Comparison of ENCODE assay signal across 11 mouse cellular contexts in the genomic region with DNA sequence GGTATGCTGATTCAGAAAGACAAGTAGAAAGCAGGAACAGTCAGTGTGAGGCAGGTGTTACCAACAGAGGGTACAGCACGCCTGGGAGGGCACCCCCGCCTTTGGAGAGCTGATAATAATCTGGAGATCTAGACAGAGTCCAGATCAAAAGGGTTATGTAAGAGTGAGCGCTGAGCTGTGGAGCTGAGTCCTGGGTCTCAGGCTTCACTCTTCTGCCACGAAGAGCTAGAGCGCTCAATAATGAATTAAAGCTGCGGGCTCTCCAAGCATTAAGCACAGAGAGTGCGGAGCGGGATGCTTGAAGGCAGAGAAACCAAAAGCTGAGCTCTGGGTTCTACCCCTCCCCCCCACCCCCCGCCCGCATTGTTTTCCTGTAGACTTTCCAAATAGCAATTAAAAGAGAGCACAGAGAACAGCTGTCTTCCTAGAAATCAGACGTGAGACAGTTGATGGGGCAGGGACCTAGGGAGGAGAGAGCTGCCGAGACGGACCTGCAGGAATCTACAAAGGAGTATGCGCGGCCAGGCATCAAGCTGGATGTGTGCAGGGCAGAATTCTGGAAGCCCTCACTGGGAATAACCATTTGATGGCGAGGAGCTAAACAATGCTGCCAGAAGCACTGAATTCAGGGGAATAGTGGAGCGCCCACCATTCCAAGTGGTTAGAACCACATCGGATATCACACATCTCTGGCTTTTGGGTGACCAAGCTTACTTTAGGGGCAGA. TPM values are rescaled to one million over a fixed set of nuclear protein-coding genes. Genes with fewer than 3 reads are reported as not detected.
A peak's percentile ranks its signal among the peaks of the same experiment; 100 is the strongest.
DNase-seq lines count a peak whose midpoint lies in the region; ATAC-seq and TF ChIP-seq lines count a peak whose summit lies in the region.
"Had no signal": no experiment of that assay in that cellular context is flagged by ENCODE, and none has a peak within 500 bp of the region (broad histone marks: within the 10 kb centered on the region; RNA-seq: fewer than 3 reads in every experiment).

No protein-coding gene starts in this region.

- no peak overlapping the region for H3K4me2 ChIP-seq in lung, postnatal 0 days (replicated peaks; ENCODE audit: low read depth, low read length)
- peak overlapping the region; percentile 30 for H3K4me2 ChIP-seq in forebrain, embryonic 16.5 days (ENCODE audit: low read length)
- no peak overlapping the region for H3K4me2 ChIP-seq in neural tube, embryonic 14.5 days (ENCODE audit: low read depth, low read length)
- H3K4me2 ChIP-seq: heart, embryonic 12.5 days had no signal

- DNase-seq in lung, postnatal 0 days (ENCODE audit: low spot score): peak; percentile 20
- no peak for DNase-seq in lung, postnatal 14 days
- peak; percentile 57 for DNase-seq in kidney, adult 2 months
- DNase-seq in thymus, postnatal 10 days (ENCODE audit: low spot score in 2 of 2): no peak
- DNase-seq in urinary bladder, postnatal 25 days (ENCODE audit: low spot score): no peak
- DNase-seq: adrenal gland, postnatal 25 days; thymus, adult 18-20 months had no signal

- H3K9ac ChIP-seq in lung, postnatal 0 days (replicated peaks; ENCODE audit: low read depth): no peak overlapping the region
- 0 out of 2 replicates have a peak overlapping the region, but pooled peaks have one; percentile 11 for H3K9ac ChIP-seq in forebrain, embryonic 16.5 days (replicated peaks; ENCODE audit: low read depth, low read length)
- H3K9ac ChIP-seq in neural tube, embryonic 14.5 days (replicated peaks; ENCODE audit: low read depth, low read length): no peak overlapping the region
- H3K9ac ChIP-seq: heart, embryonic 12.5 days had no signal

- no peaks in the 10 kb centered on the region for H3K27me3 ChIP-seq in lung, postnatal 0 days (replicated peaks; ENCODE audit: insufficient read depth, low read length)
- no peaks in the 10 kb centered on the region for H3K27me3 ChIP-seq in forebrain, embryonic 16.5 days (replicated peaks; ENCODE audit: control insufficient read depth, insufficient read depth, low read length)
- H3K27me3 ChIP-seq in kidney, adult 2 months (replicated peaks; ENCODE audit: control insufficient read depth, insufficient read depth, low read length): no peaks in the 10 kb centered on the region
- no peaks in the 10 kb centered on the region for H3K27me3 ChIP-seq in neural tube, embryonic 14.5 days (ENCODE audit: control insufficient read depth, insufficient read depth, low read length)
- H3K27me3 ChIP-seq: heart, embryonic 12.5 days had no signal

- no peak for TF ChIP-seq CTCF in lung, postnatal 0 days (IDR thresholded peaks at IDR 0.05)
- no peak for TF ChIP-seq CTCF in kidney, adult 2 months (conservative IDR thresholded peaks at IDR 0.05; ENCODE audit: insufficient read depth, insufficient read length, low read depth, low read length)

- H3K4me3 ChIP-seq in lung, postnatal 0 days (ENCODE audit: low read depth, low read length): no peak overlapping the region
- H3K4me3 ChIP-seq in forebrain, embryonic 16.5 days (replicated peaks; ENCODE audit: low read length): no peak overlapping the region
- no peak overlapping the region for H3K4me3 ChIP-seq in kidney, adult 2 months (ENCODE audit: insufficient read depth, low read depth, low read length)
- H3K4me3 ChIP-seq in neural tube, embryonic 14.5 days (ENCODE audit: low read depth, low read length): no peak overlapping the region
- H3K4me3 ChIP-seq: heart, embryonic 12.5 days had no signal

- no peak for TF ChIP-seq EP300 in lung, postnatal 0 days (IDR thresholded peaks at IDR 0.05)

- peaks cover 3% of the 10 kb centered on the region; the same call in 1 of the 2 replicates for H3K36me3 ChIP-seq in lung, postnatal 0 days (ENCODE audit: insufficient read depth, low read length)
- peaks cover 1% of the 10 kb centered on the region; the same call in 1 of the 2 replicates for H3K36me3 ChIP-seq in forebrain, embryonic 16.5 days (ENCODE audit: control insufficient read depth, insufficient read depth)
- no peaks in the 10 kb centered on the region for H3K36me3 ChIP-seq in kidney, adult 2 months (ENCODE audit: control insufficient read depth, insufficient read depth, low read length)
- peaks cover 4% of the 10 kb centered on the region; the same call in 1 of the 2 replicates for H3K36me3 ChIP-seq in neural tube, embryonic 14.5 days (ENCODE audit: control insufficient read depth, insufficient read depth, low read length)

- no peaks in the 10 kb centered on the region for H3K9me3 ChIP-seq in lung, postnatal 0 days (ENCODE audit: low read length)
- no peaks in the 10 kb centered on the region for H3K9me3 ChIP-seq in forebrain, embryonic 16.5 days (ENCODE audit: control insufficient read depth, low read length)
- no peaks in the 10 kb centered on the region for H3K9me3 ChIP-seq in neural tube, embryonic 14.5 days (ENCODE audit: control insufficient read depth, low read length)
- H3K9me3 ChIP-seq: heart, embryonic 12.5 days had no signal

- WGBS in lung, postnatal 0 days: 60% methylated on average over 18 of the region's 18 CpGs
- 22% methylated on average over 18 of the region's 18 CpGs for WGBS in forebrain, embryonic 16.5 days
- WGBS in kidney, adult 2 months: 35% methylated on average over 18 of the region's 18 CpGs
- WGBS in neural tube, embryonic 14.5 days: 29% methylated on average over 18 of the region's 18 CpGs

- no peak for TF ChIP-seq POLR2A in kidney, adult 2 months (IDR thresholded peaks at IDR 0.05; ENCODE audit: low read depth, low read length)

- H3K4me1 ChIP-seq in lung, postnatal 0 days (ENCODE audit: insufficient read depth, low read depth, low read length): no peaks in the 10 kb centered on the region
- peaks cover 10% of the 10 kb centered on the region for H3K4me1 ChIP-seq in forebrain, embryonic 16.5 days (replicated peaks; ENCODE audit: control insufficient read depth, insufficient read depth, low read length)
- peaks cover 9% of the 10 kb centered on the region for H3K4me1 ChIP-seq in kidney, adult 2 months (ENCODE audit: control insufficient read depth, insufficient read depth, low read length)
- H3K4me1 ChIP-seq in neural tube, embryonic 14.5 days (ENCODE audit: control insufficient read depth, insufficient read depth, low read length): 0 out of 2 replicates have a peak, but pooled peaks cover 3% of the 10 kb centered on the region

- H3K27ac ChIP-seq in lung, postnatal 0 days (ENCODE audit: low read length): no peak overlapping the region
- no peak overlapping the region for H3K27ac ChIP-seq in forebrain, embryonic 16.5 days (ENCODE audit: low read length)
- H3K27ac ChIP-seq in kidney, adult 2 months (ENCODE audit: insufficient read depth, low read depth, low read length): peak overlapping the region; percentile 10; the same call in 1 of the 2 replicates
- no peak overlapping the region for H3K27ac ChIP-seq in neural tube, embryonic 14.5 days (ENCODE audit: low read depth, low read length)
- H3K27ac ChIP-seq: macrophage had no signal

- ATAC-seq in lung, postnatal 0 days: no peak
- ATAC-seq in forebrain, embryonic 16.5 days: peak; percentile 54
- peak; percentile 14; the same call in 1 of the 2 replicates for ATAC-seq in neural tube, embryonic 14.5 days (ENCODE audit: low read depth)

RNA-seq across cellular contexts. Expression of gene Mmd, which starts 20.3 kb away (rescaled TPM):
- polyA plus RNA-seq in lung, postnatal 0 days (2015; fragmentation: Nextera tagmentation; extraction: Ambion mirVana): 32.5 and 35.8 TPM in 2 replicates
- 104 and 107 TPM in 2 replicates for polyA plus RNA-seq in forebrain, embryonic 16.5 days (2015; fragmentation: Nextera tagmentation; extraction: Ambion mirVana)
- polyA plus RNA-seq in kidney, adult 2 months (2012; rRNA removed): 27.6 and 29.1 TPM in 2 replicates
- 80.6 and 94.1 TPM in 2 replicates for polyA plus RNA-seq in neural tube, embryonic 14.5 days (2014; fragmentation: Nextera tagmentation; extraction: Ambion mirVana)

Comparison
In these comparisons a context has a peak if more than half of its experiments do, and no peak if none do; other contexts are left out.
1. DNase-seq: peak in lung, postnatal 0 days (single experiment) and kidney, adult 2 months (single experiment); none in lung, postnatal 14 days (single experiment), thymus, postnatal 10 days (0 of 2) and urinary bladder, postnatal 25 days (single experiment).